Mouse (Mus musculus) liver (tissue): ENCODE results near the gene Olfr715b.
"Not testable (repeated sequence)": the region's sequence is repeated elsewhere in the genome, so short reads cannot be mapped to it uniquely, and the experiment has no call there.

Experiments
- DNase-seq: peaks from one replicate; pipeline ENCODE4 v3.0.0-alpha.2; 2020; ENCODE audit warnings: mixed read lengths

Olfr715b gene

GRCm38 (mm10) chr7:107110269-107110668, at the start of gene Olfr715b:
Gene Olfr715b, minus strand, starts transcription at chr7:107110369.
- not testable (repeated sequence) for DNase-seq

DNA sequence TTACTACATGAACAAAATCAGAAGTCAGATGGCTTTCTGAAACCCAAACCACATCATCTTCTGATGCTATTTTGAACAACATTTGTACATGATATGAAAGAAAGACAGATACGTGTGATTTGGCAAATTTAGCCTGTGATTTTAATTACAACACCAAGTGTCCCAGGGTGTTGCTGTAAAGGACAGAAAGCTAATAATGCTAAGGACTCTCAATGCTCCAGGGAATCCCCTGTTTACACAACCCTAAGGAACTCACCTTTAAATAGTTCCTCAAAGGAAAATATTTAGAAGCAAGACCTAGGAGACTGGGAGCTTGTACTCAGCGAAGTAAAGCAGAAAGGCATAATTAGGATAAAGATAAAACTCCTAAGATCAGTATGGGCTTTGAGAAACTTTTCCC, 27.9 kb upstream of the Olfr715b start, which contains the start of gene Olfr716:
Olfr716 (plus strand) TSS at position 301 of the 400 bp plus-strand sequence.
- DNase-seq: not testable (repeated sequence)

GRCm38 (mm10) chr7:107130983-107131382, 20.8 kb upstream of the Olfr715b start, which contains the start of gene Olfr715:
Gene Olfr715, minus strand, starts transcription at chr7:107131083.
- DNase-seq: not testable (repeated sequence)

DNA sequence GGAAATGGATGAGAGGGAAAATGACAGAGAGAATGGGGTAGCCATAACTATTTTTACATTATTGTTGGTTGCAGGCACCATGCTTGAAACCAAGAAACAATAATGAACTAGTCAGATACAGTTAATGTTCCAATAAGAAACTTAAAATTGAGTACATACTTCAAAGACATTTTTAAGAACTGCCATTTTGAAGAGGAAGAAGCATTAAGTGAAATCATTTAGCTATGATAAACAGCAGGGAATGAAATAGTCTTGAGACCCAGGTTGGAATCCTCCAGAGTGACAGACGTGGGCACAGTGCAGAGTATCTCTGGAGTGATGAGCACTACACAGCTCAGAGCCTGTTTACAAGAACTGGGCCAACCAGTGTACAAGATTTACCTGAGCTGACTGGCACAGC, 17.2 kb downstream of the Olfr715b start, which contains the start of gene Olfr17:
Olfr17 (plus strand) TSS at position 301 of the 400 bp plus-strand sequence.
- DNase-seq: no peak

- DNase-seq: no peak
These were observed 39.5 kb downstream of the Olfr715b start, which contains the start of gene Olfr714 for GRCm38 (mm10) chr7:107070681-107071080. Gene Olfr714, plus strand, starts transcription at chr7:107070981.
